Mouse (Mus musculus) layer of hippocampus, postnatal 10 days (tissue): ENCODE results near the gene Mipep. TPM values are rescaled to one million over a fixed set of nuclear protein-coding genes. Genes with fewer than 3 reads are reported as not detected.

ENCODE experiments used
- DNase-seq, 2 experiments: peaks; one replicate each; pipeline ENCODE4 v3.0.0; 2021; ENCODE audit warnings: low spot score in 2 of 2
- total RNA-seq, 2 experiments: library from RNA; stranded (reverse); gene quantifications; 2 replicates each; pipeline ENCODE4 v1.2.3; 2021

Gene Mipep
- total RNA-seq, 2 experiments from 2014 or later = 25.9 to 26.8 TPM

- no peak for DNase-seq
These were observed 15.7 kb downstream of the Mipep start for GRCm38 (mm10) chr14:60799762-60800728.

GRCm38 (mm10) chr14:60802026-60802425, 17.7 kb downstream of the Mipep start:
- no peak for DNase-seq

- no peak for DNase-seq
These were observed 20.6 kb downstream of the Mipep start for GRCm38 (mm10) chr14:60804978-60805377.

GRCm38 (mm10) chr14:60805871-60806270, 21.5 kb downstream of the Mipep start:
- DNase-seq = no peak

GRCm38 (mm10) chr14:60806891-60807344, 22.5 kb downstream of the Mipep start:
- DNase-seq = no peak

GRCm38 (mm10) chr14:60809881-60810280, 25.5 kb downstream of the Mipep start:
- DNase-seq = no peak

GRCm38 (mm10) chr14:60811547-60811946, 27.2 kb downstream of the Mipep start:
- no peak for DNase-seq

GRCm38 (mm10) chr14:60815098-60815497, 30.7 kb downstream of the Mipep start:
- DNase-seq = no peak

- no peak for DNase-seq
These were observed 33.7 kb downstream of the Mipep start for GRCm38 (mm10) chr14:60818045-60818444.

- DNase-seq = no peak
These were observed 45.7 kb downstream of the Mipep start for GRCm38 (mm10) chr14:60830096-60830495.

- DNase-seq = no peak
These were observed 52.3 kb downstream of the Mipep start for GRCm38 (mm10) chr14:60836709-60837108.

GRCm38 (mm10) chr14:60839654-60840053, 55.3 kb downstream of the Mipep start:
- no peak for DNase-seq

- DNase-seq = no peak
These were observed 57.7 kb downstream of the Mipep start for GRCm38 (mm10) chr14:60841977-60842659.

GRCm38 (mm10) chr14:60843596-60843995, 59.2 kb downstream of the Mipep start:
- no peak for DNase-seq

- no peak for DNase-seq
These were observed 61.1 kb downstream of the Mipep start for GRCm38 (mm10) chr14:60845261-60846045.

GRCm38 (mm10) chr14:60846174-60846573, 61.8 kb downstream of the Mipep start:
- no peak for DNase-seq

GRCm38 (mm10) chr14:60848194-60848593, 63.8 kb downstream of the Mipep start:
- no peak for DNase-seq

GRCm38 (mm10) chr14:60850101-60850500, 65.7 kb downstream of the Mipep start:
- DNase-seq = no peak

- DNase-seq = no peak
These were observed 67.3 kb downstream of the Mipep start for GRCm38 (mm10) chr14:60851632-60852031.

GRCm38 (mm10) chr14:60856199-60856912, 72.0 kb downstream of the Mipep start:
- no peak for DNase-seq

GRCm38 (mm10) chr14:60856913-60857300, 72.5 kb downstream of the Mipep start:
- no peak for DNase-seq
